Mouse (Mus musculus) megakaryocyte, embryonic 14.5 days (primary cell): ENCODE results near the gene Phyhipl.

ENCODE experiments used
- FLI1 ChIP-seq: IDR thresholded peaks from 2 replicates; pipeline ENCODE4 v1.6.1; 2012; ENCODE audit warnings: low read length, inconsistent platforms, mixed read lengths
- GATA1 ChIP-seq: IDR thresholded peaks from 3 replicates; pipeline ENCODE4 v1.6.1; 2012; ENCODE audit warnings: mixed read lengths, low read length, inconsistent platforms, borderline replicate concordance

DNA sequence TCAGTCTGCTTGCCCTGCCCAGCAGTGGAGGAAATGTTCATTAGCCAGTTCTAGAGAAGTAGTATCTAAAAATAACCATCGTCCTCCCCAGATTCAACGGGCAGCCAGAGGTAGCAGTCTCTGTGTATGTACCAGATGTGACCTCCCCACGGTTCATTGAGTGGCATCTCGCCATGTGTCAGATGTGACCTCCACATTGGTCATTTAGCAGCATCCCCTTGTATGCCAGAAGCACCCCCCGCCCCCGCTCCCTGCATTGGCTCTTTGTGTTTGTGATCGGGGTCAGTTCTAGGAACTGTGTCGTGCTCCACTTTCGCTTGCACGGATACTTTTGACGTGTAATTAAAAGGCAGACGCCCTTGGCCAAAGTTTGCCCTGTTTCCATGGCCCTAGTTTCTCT, 120.4 kb downstream of the Phyhipl start:
- TF ChIP-seq GATA1 = no peak
- TF ChIP-seq FLI1 = no peak
